Mouse (Mus musculus) hindbrain, embryonic 13.5 days (tissue): Measurements from ENCODE around the gene Tmem151b. TPM values are rescaled to one million over a fixed set of nuclear protein-coding genes. Genes with fewer than 3 reads are reported as not detected.

Experiments used
- ATAC-seq: fragments of 200-750 bp; cut with Nextera tagmentation; 2 replicates; pipeline ENCODE4 v1.8.0; 2017; ENCODE audit warnings: moderate TSS enrichment; ENCODE audit not compliant: low FRiP score
- H3K27ac ChIP-seq: fragments of 300-500 bp; sonication (generic); 2 replicates; pipeline ENCODE4 v1.5.1; 2015; ENCODE audit warnings: inconsistent platforms, mild to moderate bottlenecking, moderate library complexity
- H3K27me3 ChIP-seq: fragments of 300-500 bp; sonication (generic); 2 replicates; pipeline ENCODE4 v1.6.1; 2015; ENCODE audit warnings: mild to moderate bottlenecking, inconsistent platforms
- H3K36me3 ChIP-seq: fragments of 300-500 bp; sonication (generic); 2 replicates; pipeline ENCODE4 v1.6.1; 2015; ENCODE audit warnings: mild to moderate bottlenecking, inconsistent platforms
- H3K4me1 ChIP-seq: fragments of 300-500 bp; sonication (generic); replicated peaks from 2 replicates; pipeline ENCODE4 v1.6.1; 2015; ENCODE audit warnings: inconsistent platforms
- H3K4me2 ChIP-seq: fragments of 300-500 bp; sonication (generic); 2 replicates; pipeline ENCODE4 v1.6.1; 2015; ENCODE audit warnings: inconsistent platforms, mild to moderate bottlenecking, moderate library complexity
- H3K4me3 ChIP-seq: fragments of 300-500 bp; sonication (generic); 2 replicates; pipeline ENCODE4 v1.5.1; 2015; ENCODE audit warnings: mild to moderate bottlenecking, inconsistent platforms
- H3K9ac ChIP-seq: fragments of 300-500 bp; sonication (generic); 2 replicates; pipeline ENCODE4 v1.6.1; 2015; ENCODE audit warnings: mild to moderate bottlenecking, inconsistent platforms
- H3K9me3 ChIP-seq: fragments of 300-500 bp; sonication (generic); 2 replicates; pipeline ENCODE4 v1.6.1; 2016; ENCODE audit warnings: inconsistent platforms
- WGBS: fragments of 180-500 bp; shearing (Covaris S2); methylation state at CpG from one replicate; pipeline ENCODE4 v1.1.7; 2015; 5-methylcytosine and 5-hydroxymethylcytosine counted together
- polyA plus RNA-seq: library from polyadenylated mRNA; unstranded; fragments of >200 nt; fragmentation: Nextera tagmentation; extraction: Ambion mirVana; gene quantifications from 2 replicates; pipeline ENCODE4 v1.2.1, GENCODE M21; 2015

Tmem151b gene
- polyA plus RNA-seq, 1 experiment from 2014 or later = 27.3 TPM

GRCm38 (mm10) chr17:45536264-45536663 lies 13.2 kb downstream of the Tmem151b start:
- 15% methylated on average over 5 of the region's 5 CpGs for WGBS
- Histone ChIP-seq H3K27ac (no peak overlapping the region), H3K27me3 (peaks cover 81% of the 10 kb centered on the region), H3K36me3 (no peaks in the 10 kb centered on the region), H3K4me3 (no peak overlapping the region), H3K4me1 (no peaks in the 10 kb centered on the region), H3K4me2 (no peak overlapping the region), H3K9ac (no peak overlapping the region), H3K9me3 (no peaks in the 10 kb centered on the region)
- ATAC-seq = no peak

- H3K4me3 ChIP-seq = no peak overlapping the region
- no peak for ATAC-seq
- no peak overlapping the region for H3K4me2 ChIP-seq
- H3K27ac ChIP-seq = no peak overlapping the region
- 65% methylated on average over 15 of the region's 15 CpGs for WGBS
- no peak overlapping the region for H3K9ac ChIP-seq
- no peaks in the 10 kb centered on the region for H3K9me3 ChIP-seq
- peaks cover 76% of the 10 kb centered on the region for H3K27me3 ChIP-seq
- no peaks in the 10 kb centered on the region for H3K4me1 ChIP-seq
- H3K36me3 ChIP-seq = no peaks in the 10 kb centered on the region
Observed at GRCm38 (mm10) chr17:45532896-45533295, 16.6 kb downstream of the Tmem151b start.

- 0 out of 2 replicates have a peak overlapping the region, but pooled peaks have one; percentile 12 for H3K27ac ChIP-seq
- H3K9me3 ChIP-seq = no peaks in the 10 kb centered on the region
- H3K36me3 ChIP-seq = no peaks in the 10 kb centered on the region
- WGBS = 50% methylated on average over 13 of the region's 13 CpGs
- peaks cover 70% of the 10 kb centered on the region for H3K27me3 ChIP-seq
- ATAC-seq = peak; percentile 60; the same call in 1 of the 2 replicates
- H3K9ac ChIP-seq = no peak overlapping the region
- H3K4me1 ChIP-seq = no peaks in the 10 kb centered on the region
- H3K4me3 ChIP-seq = no peak overlapping the region
- no peak overlapping the region for H3K4me2 ChIP-seq
Observed at GRCm38 (mm10) chr17:45530346-45530782, 19.1 kb downstream of the Tmem151b start.

GRCm38 (mm10) chr17:45526571-45526970 lies 22.9 kb downstream of the Tmem151b start:
- Histone ChIP-seq H3K9me3 (no peaks in the 10 kb centered on the region), H3K4me3 (no peak overlapping the region), H3K27me3 (peaks cover 53% of the 10 kb centered on the region), H3K9ac (no peak overlapping the region), H3K36me3 (no peaks in the 10 kb centered on the region), H3K4me2 (no peak overlapping the region), H3K4me1 (peaks cover 17% of the 10 kb centered on the region), H3K27ac (no peak overlapping the region)
- 23% methylated on average over 5 of the region's 5 CpGs for WGBS
- no peak for ATAC-seq

- H3K36me3 ChIP-seq = peaks cover 7% of the 10 kb centered on the region
- no peak overlapping the region for H3K4me2 ChIP-seq
- H3K9me3 ChIP-seq = no peaks in the 10 kb centered on the region
- peaks cover 17% of the 10 kb centered on the region for H3K4me1 ChIP-seq
- no peak overlapping the region for H3K9ac ChIP-seq
- H3K27me3 ChIP-seq = peaks cover 45% of the 10 kb centered on the region
- no peak overlapping the region for H3K27ac ChIP-seq
- WGBS = 62% methylated on average over 4 of the region's 4 CpGs
- no peak overlapping the region for H3K4me3 ChIP-seq
- no peak for ATAC-seq
Observed at GRCm38 (mm10) chr17:45524961-45525360, 24.5 kb downstream of the Tmem151b start.

- peaks cover 35% of the 10 kb centered on the region for H3K27me3 ChIP-seq
- H3K4me2 ChIP-seq = peak within 1 kb of the TSS; percentile 71
- under 1% methylated on average over 21 of the region's 21 CpGs for WGBS
- peaks cover 26% of the 10 kb centered on the region for H3K4me1 ChIP-seq
- H3K36me3 ChIP-seq = peaks cover 21% of the 10 kb centered on the region
- H3K9me3 ChIP-seq = no peaks in the 10 kb centered on the region
- ATAC-seq = peak; percentile 71
- peak within 1 kb of the TSS; percentile 42 for H3K4me3 ChIP-seq
- H3K9ac ChIP-seq = peak within 1 kb of the TSS; percentile 73
- H3K27ac ChIP-seq = no peak within 1 kb of the TSS
Observed at GRCm38 (mm10) chr17:45523263-45523662, 26.2 kb downstream of the Tmem151b start, which contains the start of gene Tcte1. Gene Tcte1 (plus strand): TSS chr17:45523434.

GRCm38 (mm10) chr17:45520136-45520535 lies 29.3 kb downstream of the Tmem151b start:
- Histone ChIP-seq H3K27ac (no peak overlapping the region), H3K36me3 (peaks cover 30% of the 10 kb centered on the region), H3K4me1 (peaks cover 28% of the 10 kb centered on the region), H3K4me2 (no peak overlapping the region), H3K9ac (no peak overlapping the region), H3K4me3 (no peak overlapping the region), H3K9me3 (no peaks in the 10 kb centered on the region), H3K27me3 (peaks cover 16% of the 10 kb centered on the region)
- 79% methylated on average over 11 of the region's 11 CpGs for WGBS
- no peak for ATAC-seq

GRCm38 (mm10) chr17:45518766-45519475 lies 30.6 kb downstream of the Tmem151b start:
- H3K27ac ChIP-seq = no peak overlapping the region
- no peak overlapping the region for H3K4me3 ChIP-seq
- H3K27me3 ChIP-seq = peaks cover 4% of the 10 kb centered on the region
- no peaks in the 10 kb centered on the region for H3K9me3 ChIP-seq
- no peak for ATAC-seq
- H3K9ac ChIP-seq = peak overlapping the region; percentile 24; the same call in 1 of the 2 replicates
- 79% methylated on average over 12 of the region's 12 CpGs for WGBS
- H3K36me3 ChIP-seq = peaks cover 30% of the 10 kb centered on the region
- H3K4me1 ChIP-seq = peaks cover 28% of the 10 kb centered on the region
- no peak overlapping the region for H3K4me2 ChIP-seq

- 93% methylated on average over 28 of the region's 28 CpGs for WGBS
- ATAC-seq = no peak
- no peaks in the 10 kb centered on the region for H3K27me3 ChIP-seq
- no peak overlapping the region for H3K27ac ChIP-seq
- no peak overlapping the region for H3K4me2 ChIP-seq
- H3K36me3 ChIP-seq = peaks cover 30% of the 10 kb centered on the region
- no peak overlapping the region for H3K9ac ChIP-seq
- H3K4me3 ChIP-seq = no peak overlapping the region
- H3K9me3 ChIP-seq = no peaks in the 10 kb centered on the region
- peaks cover 17% of the 10 kb centered on the region for H3K4me1 ChIP-seq
Observed at GRCm38 (mm10) chr17:45517549-45518215, 31.8 kb downstream of the Tmem151b start.

GRCm38 (mm10) chr17:45517135-45517534 lies 32.3 kb downstream of the Tmem151b start:
- Histone ChIP-seq H3K4me3 (no peak overlapping the region), H3K4me2 (no peak overlapping the region), H3K27me3 (no peaks in the 10 kb centered on the region), H3K36me3 (peaks cover 30% of the 10 kb centered on the region), H3K9ac (peak overlapping the region; percentile 36; the same call in 1 of the 2 replicates), H3K9me3 (no peaks in the 10 kb centered on the region), H3K4me1 (peaks cover 12% of the 10 kb centered on the region; the same call in 1 of the 2 replicates), H3K27ac (no peak overlapping the region)
- peak; percentile 8; the same call in 1 of the 2 replicates for ATAC-seq
- 93% methylated on average over 21 of the region's 21 CpGs for WGBS

GRCm38 (mm10) chr17:45516488-45516887 lies 33.0 kb downstream of the Tmem151b start:
- H3K4me3 ChIP-seq = no peak overlapping the region
- H3K27me3 ChIP-seq = no peaks in the 10 kb centered on the region
- peak overlapping the region; percentile 36 for H3K9ac ChIP-seq
- ATAC-seq = peak; percentile 29; the same call in 1 of the 2 replicates
- WGBS = 53% methylated on average over 8 of the region's 8 CpGs
- H3K4me1 ChIP-seq = peaks cover 11% of the 10 kb centered on the region; the same call in 1 of the 2 replicates
- H3K36me3 ChIP-seq = peaks cover 33% of the 10 kb centered on the region
- no peak overlapping the region for H3K4me2 ChIP-seq
- no peaks in the 10 kb centered on the region for H3K9me3 ChIP-seq
- H3K27ac ChIP-seq = no peak overlapping the region

GRCm38 (mm10) chr17:45515806-45516205 lies 33.7 kb downstream of the Tmem151b start:
- no peak overlapping the region for H3K4me2 ChIP-seq
- H3K4me1 ChIP-seq = peaks cover 11% of the 10 kb centered on the region; the same call in 1 of the 2 replicates
- H3K36me3 ChIP-seq = peaks cover 39% of the 10 kb centered on the region
- 94% methylated on average over 10 of the region's 10 CpGs for WGBS
- H3K27me3 ChIP-seq = no peaks in the 10 kb centered on the region
- no peaks in the 10 kb centered on the region for H3K9me3 ChIP-seq
- H3K27ac ChIP-seq = no peak overlapping the region
- H3K9ac ChIP-seq = no peak overlapping the region
- ATAC-seq = no peak
- no peak overlapping the region for H3K4me3 ChIP-seq
